Mouse (Mus musculus) midbrain, embryonic 15.5 days (tissue): ENCODE measurements around the gene Abl1. TPM values are rescaled to one million over a fixed set of nuclear protein-coding genes. Genes with fewer than 3 reads are reported as not detected.
A peak's percentile ranks its signal among the peaks of the same experiment; 100 is the strongest.
"Not testable (repeated sequence)": the region's sequence is repeated elsewhere in the genome, so short reads cannot be mapped to it uniquely, and the experiment has no call there.

Experiments
- ATAC-seq: fragments of 200-750 bp; cut with Nextera tagmentation; replicated peaks from 2 replicates; pipeline ENCODE4 v1.8.0; 2017; ENCODE audit warnings: moderate TSS enrichment
- H3K27ac ChIP-seq: fragments of 300-500 bp; sonication (generic); 2 replicates; pipeline ENCODE4 v1.5.1; 2015; ENCODE audit warnings: mild to moderate bottlenecking, inconsistent platforms
- H3K27me3 ChIP-seq: fragments of 300-500 bp; sonication (generic); replicated peaks from 2 replicates; pipeline ENCODE4 v1.6.1; 2015; ENCODE audit warnings: inconsistent platforms
- H3K36me3 ChIP-seq: fragments of 300-500 bp; sonication (generic); replicated peaks from 2 replicates; pipeline ENCODE4 v1.6.1; 2015; ENCODE audit warnings: inconsistent platforms
- H3K4me1 ChIP-seq: fragments of 300-500 bp; sonication (generic); 2 replicates; pipeline ENCODE4 v1.6.1; 2015; ENCODE audit warnings: inconsistent platforms
- H3K4me2 ChIP-seq: fragments of 300-500 bp; sonication (generic); 2 replicates; pipeline ENCODE4 v1.6.1; 2015; ENCODE audit warnings: inconsistent platforms, mild to moderate bottlenecking, moderate library complexity
- H3K4me3 ChIP-seq: fragments of 300-500 bp; sonication (generic); 2 replicates; pipeline ENCODE4 v1.5.1; 2015; ENCODE audit warnings: mild to moderate bottlenecking, inconsistent platforms
- H3K9ac ChIP-seq: fragments of 300-500 bp; sonication (generic); 2 replicates; pipeline ENCODE4 v1.6.1; 2015; ENCODE audit warnings: mild to moderate bottlenecking, inconsistent platforms
- H3K9me3 ChIP-seq: fragments of 300-500 bp; sonication (generic); 2 replicates; pipeline ENCODE4 v1.6.1; 2016; ENCODE audit warnings: inconsistent platforms
- WGBS: fragments of 180-500 bp; shearing (Covaris S2); methylation state at CpG from one replicate; pipeline ENCODE4 v1.1.7; 2015; ENCODE audit warnings: mixed read lengths; 5-methylcytosine and 5-hydroxymethylcytosine counted together
- polyA plus RNA-seq: library from polyadenylated mRNA; unstranded; fragments of >200 nt; fragmentation: Nextera tagmentation; extraction: Ambion mirVana; gene quantifications from 2 replicates; pipeline ENCODE4 v1.2.1, GENCODE M21; 2015

The Abl1 gene
- polyA plus RNA-seq, 1 experiment from 2014 or later = 21.7 TPM

GRCm38 (mm10) chr2:31662939-31663803 lies 25.0 kb upstream of the Abl1 start:
- H3K4me2 ChIP-seq = no peak overlapping the region
- H3K9me3 ChIP-seq = no peaks in the 10 kb centered on the region
- H3K27me3 ChIP-seq = peaks cover 34% of the 10 kb centered on the region
- H3K4me1 ChIP-seq = no peaks in the 10 kb centered on the region
- 79% methylated on average over 8 of the region's 8 CpGs for WGBS
- no peak overlapping the region for H3K27ac ChIP-seq
- no peak for ATAC-seq
- no peak overlapping the region for H3K9ac ChIP-seq
- H3K4me3 ChIP-seq = no peak overlapping the region
- H3K36me3 ChIP-seq = no peaks in the 10 kb centered on the region

GRCm38 (mm10) chr2:31663804-31664180 lies 24.4 kb upstream of the Abl1 start:
- H3K4me3 ChIP-seq = no peak overlapping the region

GRCm38 (mm10) chr2:31667332-31667731 lies 20.8 kb upstream of the Abl1 start:
- H3K4me1 ChIP-seq = peaks cover 12% of the 10 kb centered on the region
- H3K27ac ChIP-seq = no peak overlapping the region
- no peaks in the 10 kb centered on the region for H3K9me3 ChIP-seq
- H3K27me3 ChIP-seq = peaks cover 13% of the 10 kb centered on the region
- WGBS = 23% methylated on average over 4 of the region's 4 CpGs
- ATAC-seq = no peak
- no peak overlapping the region for H3K4me2 ChIP-seq
- no peak overlapping the region for H3K9ac ChIP-seq
- no peaks in the 10 kb centered on the region for H3K36me3 ChIP-seq
- no peak overlapping the region for H3K4me3 ChIP-seq

More at GRCm38 (mm10) chr2:31663804-31664180, 24.4 kb upstream of the Abl1 start:
- no peaks in the 10 kb centered on the region for H3K9me3 ChIP-seq
- no peaks in the 10 kb centered on the region for H3K36me3 ChIP-seq
- H3K4me2 ChIP-seq = no peak overlapping the region
- no peaks in the 10 kb centered on the region for H3K4me1 ChIP-seq
- ATAC-seq = no peak
- peaks cover 29% of the 10 kb centered on the region for H3K27me3 ChIP-seq
- WGBS = 96% methylated on average over 1 of the region's 1 CpGs
- no peak overlapping the region for H3K27ac ChIP-seq
- no peak overlapping the region for H3K9ac ChIP-seq

- peak; percentile 97 for ATAC-seq
Observed at GRCm38 (mm10) chr2:31670551-31671035, 17.6 kb upstream of the Abl1 start, which contains the start of gene Exosc2. Exosc2 (plus strand) TSS chr2:31670715.

GRCm38 (mm10) chr2:31678641-31679040 lies 9.5 kb upstream of the Abl1 start:
- no peak overlapping the region for H3K4me2 ChIP-seq
- H3K36me3 ChIP-seq = peaks cover 21% of the 10 kb centered on the region
- no peak overlapping the region for H3K9ac ChIP-seq
- no peak overlapping the region for H3K4me3 ChIP-seq
- WGBS = 94% methylated on average over 6 of the region's 6 CpGs
- no peaks in the 10 kb centered on the region for H3K9me3 ChIP-seq
- ATAC-seq = no peak
- no peak overlapping the region for H3K27ac ChIP-seq
- H3K4me1 ChIP-seq = no peaks in the 10 kb centered on the region
- no peaks in the 10 kb centered on the region for H3K27me3 ChIP-seq

More at GRCm38 (mm10) chr2:31670551-31671035, 17.6 kb upstream of the Abl1 start, which contains the start of gene Exosc2:
- Histone ChIP-seq H3K27ac (0 out of 2 replicates have a peak within 1 kb of the TSS, but pooled peaks have one; percentile 44), H3K4me3 (peak within 1 kb of the TSS; percentile 76), H3K36me3 (peaks cover 6% of the 10 kb centered on the region; the same call in 1 of the 2 replicates), H3K9me3 (no peaks in the 10 kb centered on the region), H3K4me2 (peak within 1 kb of the TSS; percentile 71), H3K9ac (peak within 1 kb of the TSS; percentile 59), H3K4me1 (peaks cover 20% of the 10 kb centered on the region), H3K27me3 (0 out of 2 replicates have a peak, but pooled peaks cover 5% of the 10 kb centered on the region)
- WGBS = 1% methylated on average over 27 of the region's 27 CpGs

GRCm38 (mm10) chr2:31681051-31681707 lies 7.0 kb upstream of the Abl1 start:
- 90% methylated on average over 15 of the region's 15 CpGs for WGBS

GRCm38 (mm10) chr2:31681731-31682235 lies 6.4 kb upstream of the Abl1 start:
- 85% methylated on average over 6 of the region's 6 CpGs for WGBS
- no peaks in the 10 kb centered on the region for H3K27me3 ChIP-seq
- no peak overlapping the region for H3K27ac ChIP-seq
- H3K36me3 ChIP-seq = peaks cover 12% of the 10 kb centered on the region
- no peaks in the 10 kb centered on the region for H3K4me1 ChIP-seq
- no peaks in the 10 kb centered on the region for H3K9me3 ChIP-seq
- H3K9ac ChIP-seq = no peak overlapping the region
- no peak overlapping the region for H3K4me2 ChIP-seq
- ATAC-seq = no peak
- H3K4me3 ChIP-seq = no peak overlapping the region

More at GRCm38 (mm10) chr2:31681051-31681707, 7.0 kb upstream of the Abl1 start:
- H3K27ac ChIP-seq, H3K4me3 ChIP-seq, H3K4me2 ChIP-seq, H3K9me3 ChIP-seq, H3K4me1 ChIP-seq, H3K9ac ChIP-seq, H3K27me3 ChIP-seq, ATAC-seq: not testable (repeated sequence)
- H3K36me3 ChIP-seq = peaks cover 12% of the 10 kb centered on the region

GRCm38 (mm10) chr2:31683666-31684065 lies 4.5 kb upstream of the Abl1 start:
- Histone ChIP-seq H3K4me1 (peaks cover 4% of the 10 kb centered on the region; the same call in 1 of the 2 replicates), H3K27me3 (no peaks in the 10 kb centered on the region), H3K27ac (no peak overlapping the region), H3K4me2 (no peak overlapping the region), H3K36me3 (peaks cover 9% of the 10 kb centered on the region), H3K9ac (no peak overlapping the region), H3K4me3 (no peak overlapping the region), H3K9me3 (no peaks in the 10 kb centered on the region)
- ATAC-seq = no peak
- WGBS = 25% methylated on average over 2 of the region's 2 CpGs

GRCm38 (mm10) chr2:31689045-31689444 lies 869 bp downstream of the Abl1 start:
- H3K27ac ChIP-seq = peak overlapping the region; percentile 96
- ATAC-seq = no peak
- peak overlapping the region; percentile 89 for H3K4me2 ChIP-seq
- H3K4me1 ChIP-seq = peaks cover 46% of the 10 kb centered on the region
- 0% methylated on average over 12 of the region's 12 CpGs for WGBS
- no peaks in the 10 kb centered on the region for H3K27me3 ChIP-seq
- H3K9me3 ChIP-seq = no peaks in the 10 kb centered on the region
- peak overlapping the region; percentile 89 for H3K4me3 ChIP-seq
- H3K9ac ChIP-seq = peak overlapping the region; percentile 93
- no peaks in the 10 kb centered on the region for H3K36me3 ChIP-seq

- ATAC-seq = no peak
- Histone ChIP-seq H3K9me3 (no peaks in the 10 kb centered on the region), H3K27me3 (no peaks in the 10 kb centered on the region), H3K4me3 (peak overlapping the region; percentile 89), H3K4me2 (peak overlapping the region; percentile 89), H3K4me1 (peaks cover 48% of the 10 kb centered on the region), H3K9ac (no peak overlapping the region), H3K36me3 (no peaks in the 10 kb centered on the region), H3K27ac (no peak overlapping the region)
- 61% methylated on average over 3 of the region's 3 CpGs for WGBS
Observed at GRCm38 (mm10) chr2:31690063-31690462, 1.9 kb downstream of the Abl1 start.

- H3K9me3 ChIP-seq = no peaks in the 10 kb centered on the region
- H3K4me1 ChIP-seq = peaks cover 14% of the 10 kb centered on the region
- no peak for ATAC-seq
- H3K27me3 ChIP-seq = no peaks in the 10 kb centered on the region
- no peak overlapping the region for H3K4me3 ChIP-seq
- H3K36me3 ChIP-seq = no peaks in the 10 kb centered on the region; the same call in 1 of the 2 replicates
- H3K27ac ChIP-seq = no peak overlapping the region
- H3K9ac ChIP-seq = no peak overlapping the region
- H3K4me2 ChIP-seq = no peak overlapping the region
Observed at GRCm38 (mm10) chr2:31698209-31698608, 10.0 kb downstream of the Abl1 start.
